Mouse (Mus musculus) colon, adult 2 months (tissue): ENCODE measurements around the gene Snrnp25. TPM values are rescaled to one million over a fixed set of nuclear protein-coding genes. Genes with fewer than 3 reads are reported as not detected.

ENCODE experiments used
- polyA plus RNA-seq: library from polyadenylated mRNA; depleted of rRNA; stranded (reverse); fragments of >200 nt; gene quantifications from 2 replicates; pipeline ENCODE4 v1.2.3, GENCODE M21; 2012; rRNA removed

The Snrnp25 gene
- 49.0 and 54.1 TPM in 2 replicates for polyA plus RNA-seq

DNA sequence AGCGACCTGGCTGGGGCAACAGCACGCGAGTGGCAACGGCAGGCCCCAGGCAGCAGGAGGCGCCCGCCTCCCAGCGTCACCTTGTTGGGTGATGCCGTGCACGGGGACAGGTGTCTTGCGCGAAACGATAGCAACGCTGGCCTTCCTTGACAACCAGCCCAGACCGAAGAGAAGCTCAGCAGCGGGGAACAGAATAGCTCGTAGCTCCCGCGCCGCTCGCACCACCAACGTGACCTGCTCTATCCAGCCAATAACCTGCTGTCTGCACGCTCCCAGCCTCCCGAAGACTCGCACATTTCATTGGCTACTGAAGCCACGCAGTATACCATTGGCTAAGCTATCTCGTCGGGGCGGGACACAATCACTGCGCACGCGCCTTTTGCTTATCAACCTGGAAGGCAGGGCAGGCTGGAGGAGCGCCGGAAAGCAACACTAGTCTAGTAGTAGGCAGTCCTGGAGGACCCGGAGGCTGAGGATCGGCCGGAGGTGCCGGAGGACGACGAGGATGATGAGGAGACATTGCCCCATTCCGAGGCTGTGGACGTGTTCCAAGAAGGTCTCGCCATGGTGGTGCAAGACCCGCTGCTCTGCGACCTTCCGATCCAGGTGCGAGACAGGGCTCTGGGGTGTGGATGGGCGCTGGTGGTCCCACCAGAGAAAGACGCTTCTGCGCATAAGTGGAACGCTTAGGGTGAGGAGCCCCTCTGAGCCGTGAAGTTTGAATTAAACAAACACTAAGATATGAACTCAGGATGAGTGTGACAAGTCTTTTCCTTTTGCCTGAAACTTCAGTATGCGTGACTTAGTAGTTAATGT is at the start of gene Snrnp25:
Gene Snrnp25, plus strand, starts transcription at position 358 of the 816 bp plus-strand sequence.

DNA sequence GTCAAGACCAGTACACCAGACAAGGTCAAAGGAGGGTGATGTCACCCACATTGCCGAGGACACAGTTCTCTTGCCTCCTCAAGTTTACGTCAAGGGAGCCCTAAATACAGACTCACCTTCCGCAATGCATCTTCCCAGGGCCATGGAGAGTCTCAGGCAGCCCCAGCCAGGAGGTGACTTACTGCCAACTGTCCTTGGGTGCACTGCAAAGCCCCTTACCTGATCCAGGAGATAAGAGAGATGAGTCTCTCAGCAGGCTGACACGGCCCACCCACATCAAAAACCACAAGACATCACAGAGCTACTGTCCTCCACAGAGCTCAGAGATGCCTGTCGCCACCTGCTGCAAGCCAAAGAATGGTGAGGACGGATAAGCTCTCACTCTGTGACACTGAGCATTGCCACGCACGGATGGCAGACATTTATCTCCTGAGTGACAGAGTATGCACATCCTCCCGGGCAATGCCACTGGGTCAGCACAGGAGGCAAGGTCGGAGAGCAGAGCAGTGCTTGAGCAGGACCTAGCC is 5.1 kb upstream of the Snrnp25 start, which contains the start of gene Il9r:
Gene Il9r, minus strand, starts transcription at position 205 of the 527 bp plus-strand sequence.

DNA sequence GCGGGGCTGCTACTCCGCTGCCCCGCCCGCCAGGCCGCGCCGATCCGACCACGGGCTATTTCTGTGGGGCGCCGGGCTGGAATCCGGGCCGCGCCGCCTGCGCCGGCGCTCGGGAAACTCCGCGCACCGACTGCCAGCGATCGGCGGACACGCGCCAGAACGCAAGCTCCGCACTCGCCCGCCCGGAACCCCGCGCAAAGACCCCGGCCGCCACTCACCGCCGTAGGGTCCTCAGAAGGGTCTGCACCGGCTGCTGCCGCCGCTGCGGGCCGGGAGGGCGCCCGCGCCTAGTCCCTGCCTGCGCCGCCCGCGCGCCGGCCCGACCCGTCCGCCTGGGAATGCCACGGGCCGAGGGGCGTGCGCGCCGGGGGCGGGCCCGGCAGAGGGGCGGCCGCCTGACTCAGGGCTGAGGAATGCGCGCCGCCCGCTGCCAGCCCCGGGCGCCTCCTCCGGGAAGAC is 16.8 kb downstream of the Snrnp25 start, which contains the start of gene Rhbdf1:
Gene Rhbdf1, minus strand, starts transcription at position 350 of the 459 bp plus-strand sequence.

DNA sequence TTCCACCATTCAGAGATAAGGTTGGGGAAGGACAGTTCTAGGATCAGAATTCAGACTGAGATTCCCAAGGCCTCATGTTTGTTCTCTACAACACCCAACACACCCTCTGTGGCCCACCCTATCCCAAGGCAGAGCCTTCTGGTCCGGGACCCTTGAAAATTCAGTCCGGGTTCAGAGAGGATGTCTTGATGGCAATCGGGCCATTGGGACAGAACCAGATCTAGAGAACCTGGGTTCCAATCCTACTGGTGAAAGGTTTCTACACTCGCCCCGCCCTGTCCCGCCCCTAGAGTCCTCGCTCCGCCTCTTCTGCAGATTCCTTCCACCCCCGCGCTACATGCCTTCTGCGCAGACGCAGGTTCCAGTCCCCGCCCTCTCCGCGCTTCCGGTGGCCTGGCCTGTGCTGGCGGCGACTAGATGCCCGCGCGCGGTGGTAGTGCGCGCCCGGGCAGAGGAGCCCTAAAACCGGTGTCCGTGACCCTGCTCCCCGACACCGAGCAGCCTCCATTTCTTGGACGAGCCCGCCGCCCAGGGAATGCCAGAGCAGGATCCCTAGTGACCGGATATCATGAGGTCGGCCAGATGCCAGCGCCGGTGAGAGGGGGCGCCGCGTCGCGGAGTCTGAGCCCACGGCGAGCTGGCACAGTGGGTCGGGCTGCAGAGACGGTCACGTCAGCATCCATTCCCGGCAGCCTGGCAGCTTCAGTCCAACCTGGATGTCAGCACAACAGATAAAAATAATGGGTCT is 21.1 kb downstream of the Snrnp25 start, which contains the start of gene Mpg:
Gene Mpg, plus strand, starts transcription at position 382 of the 748 bp plus-strand sequence.

Other genes with a start within 250 kb of the Snrnp25 start
- gene 4930524B15Rik, start 239.8 kb upstream of the Snrnp25 start, polyA plus RNA-seq: not detected in 2 replicates
- 5.1 and 5.9 TPM in 2 replicates for gene Nsg2, start 205.0 kb upstream of the Snrnp25 start, polyA plus RNA-seq
- 1.9 and 2.1 TPM in 2 replicates for gene Il9r, start 5.1 kb upstream of the Snrnp25 start, polyA plus RNA-seq
- 114 and 144 TPM in 2 replicates for gene Rhbdf1, start 16.9 kb downstream of the Snrnp25 start, polyA plus RNA-seq
- 10.7 and 12.0 TPM in 2 replicates for gene Mpg, start 21.1 kb downstream of the Snrnp25 start, polyA plus RNA-seq
- gene Nprl3, start 62.3 kb downstream of the Snrnp25 start, polyA plus RNA-seq: 58.1 and 58.6 TPM in 2 replicates
- not detected in 2 replicates for gene Hba-x, start 71.0 kb downstream of the Snrnp25 start, polyA plus RNA-seq
- 151 and 983 TPM in 2 replicates for gene Hba-a1, start 78.1 kb downstream of the Snrnp25 start, polyA plus RNA-seq
- gene Hbq1b, start 81.5 kb downstream of the Snrnp25 start, polyA plus RNA-seq: 0.31 TPM in 1 of 2 replicates, not detected in the other
- gene Hba-a2, start 91.1 kb downstream of the Snrnp25 start, polyA plus RNA-seq: 244 and 1,247 TPM in 2 replicates
- 0.29 TPM in 1 of 2 replicates, not detected in the other for gene Hbq1a, start 94.7 kb downstream of the Snrnp25 start, polyA plus RNA-seq
- gene Sh3pxd2b, start 142.4 kb downstream of the Snrnp25 start, polyA plus RNA-seq: 5.9 TPM in 2 replicates
- gene Ubtd2, start 250.0 kb downstream of the Snrnp25 start, polyA plus RNA-seq: 5.5 TPM in 2 replicates